Mouse (Mus musculus) liver, embryonic 14 days (tissue): ENCODE results near the gene Vmn2r59. TPM values are rescaled to one million over a fixed set of nuclear protein-coding genes. Genes with fewer than 3 reads are reported as not detected.

ENCODE experiments used
- polyA plus RNA-seq: library from polyadenylated mRNA; depleted of rRNA; stranded (reverse); fragments of >200 nt; gene quantifications from 2 replicates; pipeline ENCODE4 v1.2.3, GENCODE M21; 2012; rRNA removed

The Vmn2r59 gene
- not detected in 2 replicates for polyA plus RNA-seq

GRCm38 (mm10) chr7:42058923-42059322, at the start of gene Vmn2r59:
Gene Vmn2r59 (minus strand): TSS chr7:42059023.

GRCm38 (mm10) chr7:42107470-42107869, 48.6 kb upstream of the Vmn2r59 start, which contains the start of gene Vmn2r60:
Gene Vmn2r60 (plus strand): TSS chr7:42107770.

Other genes starting within 250 kb of the Vmn2r59 start
- gene Vmn2r58, start 186.3 kb downstream of the Vmn2r59 start, polyA plus RNA-seq, result not detected in 2 replicates
- gene Vmn2r60, start 48.7 kb upstream of the Vmn2r59 start, polyA plus RNA-seq, result not detected in 2 replicates
- gene Vmn2r61, start 201.0 kb upstream of the Vmn2r59 start, polyA plus RNA-seq, result not detected in 2 replicates